Mouse (Mus musculus) embryonic fibroblast, embryonic 13.5 days (primary cell): ENCODE measurements around the gene Kif1c. TPM values are rescaled to one million over a fixed set of nuclear protein-coding genes. Genes with fewer than 3 reads are reported as not detected.

Experiments used
- H3K27ac ChIP-seq: 2 replicates; pipeline ENCODE4 v1.5.1; 2012; ENCODE audit warnings: low read length, control low read depth, inconsistent platforms; ENCODE audit not compliant: insufficient read depth
- H3K4me1 ChIP-seq: 2 replicates; pipeline ENCODE4 v1.6.1; 2011; ENCODE audit warnings: low read length; ENCODE audit not compliant: control insufficient read depth, insufficient read depth
- H3K4me3 ChIP-seq: 2 replicates; pipeline ENCODE4 v1.5.1; 2011; ENCODE audit warnings: mild to moderate bottlenecking, control low read depth, low read length; ENCODE audit not compliant: insufficient read depth
- CTCF ChIP-seq: IDR thresholded peaks from 2 replicates; pipeline ENCODE4 v1.5.1; 2011; ENCODE audit warnings: mild to moderate bottlenecking, control low read depth, low read length, moderate library complexity, borderline replicate concordance; ENCODE audit not compliant: insufficient read depth
- POLR2A ChIP-seq: IDR thresholded peaks from 2 replicates; pipeline ENCODE4 v1.6.1; 2011; ENCODE audit warnings: low read depth, mild to moderate bottlenecking, control low read depth, low read length, moderate library complexity
- polyA plus RNA-seq: library from polyadenylated mRNA; stranded (reverse); fragments of >200 nt; gene quantifications from 2 replicates; pipeline ENCODE4 v1.2.4, GENCODE M21; 2011; ENCODE audit warnings: low read depth; ENCODE audit not compliant: missing spikeins, insufficient read length

Kif1c gene
- polyA plus RNA-seq, 1 experiment = 88.5 TPM

GRCm38 (mm10) chr11:70711026-70711425 is 10.7 kb downstream of the Kif1c start:
- H3K4me3 ChIP-seq = no peak overlapping the region
- TF ChIP-seq POLR2A (no peak), CTCF (no peak)

DNA sequence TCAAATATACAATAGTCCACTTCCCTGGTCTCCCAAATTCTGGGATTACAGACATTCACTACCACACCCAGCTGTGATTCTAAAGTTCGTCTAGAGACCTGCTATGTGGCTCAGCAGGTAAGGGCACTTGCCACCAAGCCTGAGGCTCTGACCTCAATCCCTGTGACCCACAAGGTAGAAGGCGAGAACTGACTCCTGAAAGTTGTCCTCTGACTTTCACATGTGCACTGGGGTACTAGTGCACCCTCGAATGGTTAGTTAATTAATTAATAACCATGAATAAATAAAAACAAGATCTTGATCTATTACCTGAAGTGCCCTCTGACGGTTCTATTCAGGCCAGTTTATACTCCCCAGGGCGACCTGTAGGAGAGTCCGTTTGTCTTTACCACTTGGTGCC is 12.9 kb downstream of the Kif1c start:
- no peaks in the 10 kb centered on the region; the same call in 1 of the 2 replicates for H3K4me1 ChIP-seq

More at GRCm38 (mm10) chr11:70711026-70711425, 10.7 kb downstream of the Kif1c start:
- Histone ChIP-seq H3K27ac (no peak overlapping the region), H3K4me1 (no peaks in the 10 kb centered on the region; the same call in 1 of the 2 replicates)

GRCm38 (mm10) chr11:70715832-70716231 is 15.5 kb downstream of the Kif1c start:
- Histone ChIP-seq H3K4me1 (no peaks in the 10 kb centered on the region; the same call in 1 of the 2 replicates), H3K4me3 (no peak overlapping the region), H3K27ac (no peak overlapping the region)
- TF ChIP-seq POLR2A (no peak), CTCF (no peak)

More for the DNA sequence above, 12.9 kb downstream of the Kif1c start:
- Histone ChIP-seq H3K27ac (no peak overlapping the region), H3K4me3 (no peak overlapping the region)
- TF ChIP-seq CTCF (no peak), POLR2A (no peak)

DNA sequence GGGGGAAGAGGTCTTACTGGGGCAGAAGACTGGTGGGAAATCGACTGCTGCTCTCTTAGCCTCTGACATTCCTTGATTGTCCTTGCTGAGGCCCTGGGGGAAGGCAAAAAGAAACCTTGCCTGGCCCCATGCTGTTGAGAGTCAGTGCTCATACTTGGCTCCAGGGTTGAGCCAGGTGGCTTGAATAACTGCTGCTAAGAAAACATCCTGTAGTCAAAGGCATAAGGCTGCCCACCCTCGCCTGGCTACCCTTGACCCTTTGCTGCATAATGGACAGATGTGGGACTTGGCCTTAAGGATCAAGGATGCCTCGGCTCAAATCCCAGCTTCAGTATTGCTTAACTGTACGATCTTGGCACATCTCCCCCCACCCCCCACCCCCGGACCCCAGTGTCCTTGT is 18.1 kb downstream of the Kif1c start:
- Histone ChIP-seq H3K27ac (no peak overlapping the region), H3K4me1 (no peaks in the 10 kb centered on the region; the same call in 1 of the 2 replicates)
- no peak for TF ChIP-seq POLR2A
- no peak for TF ChIP-seq CTCF

DNA sequence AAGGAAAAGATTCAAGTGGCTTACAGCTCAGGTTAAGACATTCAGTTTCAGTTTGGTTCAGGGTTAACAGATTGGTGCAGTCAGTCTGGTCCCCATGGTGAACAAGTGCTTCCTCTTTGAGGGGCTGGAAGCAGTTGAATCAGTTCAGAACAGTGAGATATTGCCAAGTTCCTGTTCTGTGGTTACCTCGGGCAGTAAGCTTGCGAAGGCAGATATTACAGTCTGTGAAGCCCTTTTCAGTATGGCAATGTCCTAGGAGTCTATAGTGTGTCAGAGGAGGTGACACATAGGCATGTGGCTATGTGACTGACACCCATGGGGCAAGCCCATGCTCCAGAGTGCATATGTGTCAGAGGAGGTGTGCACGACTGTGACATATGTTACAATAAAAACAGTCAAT is 20.2 kb downstream of the Kif1c start:
- H3K27ac ChIP-seq = no peak overlapping the region
- no peaks in the 10 kb centered on the region for H3K4me1 ChIP-seq
- no peak overlapping the region for H3K4me3 ChIP-seq
- no peak for TF ChIP-seq POLR2A
- TF ChIP-seq CTCF = no peak

More for the DNA sequence above, 18.1 kb downstream of the Kif1c start:
- no peak overlapping the region for H3K4me3 ChIP-seq

- H3K27ac ChIP-seq = no peak overlapping the region
- H3K4me1 ChIP-seq = no peaks in the 10 kb centered on the region
- TF ChIP-seq CTCF (no peak), POLR2A (no peak)
- H3K4me3 ChIP-seq = no peak overlapping the region
Measured at GRCm38 (mm10) chr11:70721072-70721471, 20.7 kb downstream of the Kif1c start.

GRCm38 (mm10) chr11:70724706-70725105 is 24.4 kb downstream of the Kif1c start:
- TF ChIP-seq CTCF (no peak), POLR2A (no peak)

GRCm38 (mm10) chr11:70726585-70726984 is 26.2 kb downstream of the Kif1c start:
- H3K4me3 ChIP-seq = no peak overlapping the region
- TF ChIP-seq POLR2A (no peak), CTCF (no peak)
- H3K27ac ChIP-seq = no peak overlapping the region
- H3K4me1 ChIP-seq = no peaks in the 10 kb centered on the region

More at GRCm38 (mm10) chr11:70724706-70725105, 24.4 kb downstream of the Kif1c start:
- Histone ChIP-seq H3K27ac (no peak overlapping the region), H3K4me1 (no peaks in the 10 kb centered on the region), H3K4me3 (no peak overlapping the region)

DNA sequence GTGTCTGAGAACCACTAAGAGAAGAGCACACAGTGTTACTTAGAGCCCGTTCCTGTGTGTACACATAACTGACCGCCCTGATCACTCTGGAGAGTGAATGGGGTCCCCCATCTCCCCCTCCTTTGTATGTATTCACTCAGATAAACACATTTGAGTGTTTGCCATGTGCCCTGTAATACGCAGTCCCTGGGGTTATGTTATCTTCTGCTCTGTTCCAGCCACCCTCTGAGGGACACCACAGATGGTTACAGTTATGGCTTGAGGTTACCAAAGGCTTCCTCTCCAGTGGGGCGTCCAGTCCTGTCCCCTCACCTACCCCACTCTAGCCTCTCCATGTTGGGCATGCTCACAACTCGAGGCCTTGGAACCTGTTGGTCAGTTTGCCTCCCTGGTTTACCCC is 27.0 kb downstream of the Kif1c start:
- H3K27ac ChIP-seq = no peak overlapping the region
- H3K4me3 ChIP-seq = no peak overlapping the region
- H3K4me1 ChIP-seq = no peaks in the 10 kb centered on the region
- TF ChIP-seq POLR2A (no peak), CTCF (no peak)

DNA sequence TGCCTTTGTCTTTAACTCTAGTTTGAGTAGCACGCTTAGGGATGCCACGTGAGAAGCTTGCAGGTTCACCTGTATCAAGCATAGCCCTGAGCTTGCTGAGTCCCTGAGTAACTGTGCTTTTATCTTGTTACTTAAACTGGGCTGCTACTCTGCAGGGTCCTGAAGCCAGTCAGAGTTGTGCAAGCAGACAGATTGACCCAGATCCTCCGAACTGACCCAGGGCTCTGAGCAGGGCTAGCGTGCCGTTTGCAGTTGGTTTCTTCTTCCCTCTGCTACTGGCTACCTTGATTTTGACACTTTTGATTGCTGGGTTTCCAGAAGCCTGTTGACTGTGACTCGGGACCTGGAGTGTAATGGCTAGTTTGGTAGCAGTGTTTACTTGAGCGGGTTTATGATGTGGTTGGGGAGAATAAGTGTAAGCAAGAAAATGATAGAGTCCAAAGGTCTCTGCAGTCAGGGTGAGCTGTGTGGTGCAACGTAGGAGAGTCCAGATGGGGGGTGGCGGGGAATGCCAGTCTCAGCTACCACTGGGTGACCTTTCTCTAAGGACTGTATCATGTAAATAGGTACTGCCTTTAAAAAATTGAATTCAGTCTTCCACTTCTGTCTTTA is 30.2 kb downstream of the Kif1c start:
- TF ChIP-seq CTCF (no peak), POLR2A (no peak)
- no peak overlapping the region for H3K27ac ChIP-seq
- H3K4me1 ChIP-seq = no peaks in the 10 kb centered on the region
- no peak overlapping the region for H3K4me3 ChIP-seq
